Mouse (Mus musculus) CH12.LX (cell line): ENCODE measurements at regions not wholly inside any gene's neighbourhood (a gene's known extent, or its start where the extent isn't known, plus 50 kb on each side); places are given as distances from the start of the nearest gene placed in this dataset.

Source experiments
- DNase-seq: peaks from one replicate; pipeline ENCODE4 v3.0.0-alpha.2; 2013; ENCODE audit errors: extremely low read depth
- H3K27ac ChIP-seq: 2 replicates; pipeline ENCODE4 v1.5.1; 2012; ENCODE audit warnings: low read depth, mild to moderate bottlenecking, control low read depth, moderate library complexity; ENCODE audit not compliant: insufficient read depth
- H3K27me3 ChIP-seq: replicated peaks from 2 replicates; pipeline ENCODE3; 2012; ENCODE audit warnings: inconsistent platforms
- H3K36me3 ChIP-seq, 2 experiments: replicated peaks in 1 of 2; 2 replicates each; pipeline versions ENCODE3 to v1.6.1; 2012; ENCODE audit warnings: inconsistent platforms in 1 of 2, low read length in 1 of 2, mild to moderate bottlenecking in 1 of 2, mixed read lengths in 1 of 2, moderate library complexity in 1 of 2; ENCODE audit not compliant: control insufficient read depth in 1 of 2, insufficient read depth in 1 of 2
- H3K4me1 ChIP-seq, 2 experiments: 2 replicates each; pipeline ENCODE4 v1.6.1; 2012; ENCODE audit warnings: inconsistent platforms in 1 of 2, moderate library complexity in 1 of 2; ENCODE audit not compliant: insufficient read depth in 2 of 2, control insufficient read depth in 1 of 2
- H3K4me2 ChIP-seq: 2 replicates; pipeline ENCODE4 v1.6.1; 2012; ENCODE audit warnings: low read depth, mild to moderate bottlenecking, control low read depth; ENCODE audit not compliant: poor library complexity, insufficient read depth, severe bottlenecking
- H3K4me3 ChIP-seq, 3 experiments: fragments of 150-350 bp in 1 of 3; sonication (generic) in 1 of 3; replicated peaks in 1 of 3; 2 replicates each; pipeline versions ENCODE3 to v1.5.1; 2011 to 2012; ENCODE audit warnings: low read depth in 2 of 3, low read length in 2 of 3, mild to moderate bottlenecking in 2 of 3, moderate library complexity in 2 of 3, control low read depth in 1 of 3, improper control_type of control experiment in 1 of 3, inconsistent platforms in 1 of 3, mixed read lengths in 1 of 3; ENCODE audit not compliant: poor library complexity in 1 of 3
- H3K79me2 ChIP-seq: replicated peaks from 2 replicates; pipeline ENCODE4 v1.6.1; 2012; ENCODE audit warnings: mild to moderate bottlenecking, moderate library complexity; ENCODE audit not compliant: control insufficient read depth, poor library complexity, insufficient read depth, severe bottlenecking; ENCODE audit errors: extremely low read depth
- H3K9ac ChIP-seq: 2 replicates; pipeline ENCODE4 v1.6.1; 2012; ENCODE audit warnings: low read depth, mild to moderate bottlenecking, control low read depth, moderate library complexity; ENCODE audit not compliant: insufficient read depth
- H3K9me3 ChIP-seq: replicated peaks from 2 replicates; pipeline ENCODE3; 2012; ENCODE audit warnings: low read length, inconsistent platforms, mixed read lengths
- BHLHE40 ChIP-seq: IDR thresholded peaks from 2 replicates; pipeline ENCODE4 v1.6.1; 2011; ENCODE audit warnings: mild to moderate bottlenecking, low read depth, low read length, improper control_type of control experiment
- CHD2 ChIP-seq: IDR thresholded peaks from 2 replicates; pipeline ENCODE4 v1.6.1; 2011; ENCODE audit warnings: low read length, improper control_type of control experiment
- E2F4 ChIP-seq: IDR thresholded peaks from 2 replicates; pipeline ENCODE4 v1.6.1; 2011; ENCODE audit warnings: low read depth, low read length, improper control_type of control experiment; ENCODE audit not compliant: insufficient replicate concordance
- EP300 ChIP-seq: IDR thresholded peaks from 2 replicates; pipeline ENCODE4 v1.6.1; 2011; ENCODE audit warnings: low read length, improper control_type of control experiment
- HCFC1 ChIP-seq: IDR thresholded peaks from 2 replicates; pipeline ENCODE4 v1.6.1; 2012; ENCODE audit warnings: low read depth, mild to moderate bottlenecking, inconsistent platforms, low read length, improper control_type of control experiment
- IRF4 ChIP-seq: IDR thresholded peaks from 2 replicates; pipeline ENCODE4 v1.6.1; 2014; ENCODE audit warnings: low read depth, mild to moderate bottlenecking, inconsistent platforms, low read length, improper control_type of control experiment
- MEF2A ChIP-seq: IDR thresholded peaks from 2 replicates; pipeline ENCODE4 v1.6.1; 2014; ENCODE audit warnings: low read depth, mild to moderate bottlenecking, inconsistent platforms, low read length, improper control_type of control experiment, borderline replicate concordance
- MYC ChIP-seq: IDR thresholded peaks from 2 replicates; pipeline ENCODE4 v1.6.1; 2011; ENCODE audit warnings: low read depth, mild to moderate bottlenecking, improper control_type of control experiment, low read length
- POLR2A ChIP-seq: IDR thresholded peaks from 2 replicates; pipeline ENCODE4 v1.6.1; 2011; ENCODE audit warnings: low read depth, mild to moderate bottlenecking, improper control_type of control experiment, low read length
- RCOR1 ChIP-seq: conservative IDR thresholded peaks from 2 replicates; pipeline ENCODE4 v1.6.1; 2012; ENCODE audit warnings: low read depth, mild to moderate bottlenecking, inconsistent platforms, low read length, improper control_type of control experiment
- TBP ChIP-seq: conservative IDR thresholded peaks from 2 replicates; pipeline ENCODE4 v1.6.1; 2011; ENCODE audit warnings: low read depth, low read length, improper control_type of control experiment
- USF1 ChIP-seq: IDR thresholded peaks from 2 replicates; pipeline ENCODE4 v1.6.1; 2014; ENCODE audit warnings: low read depth, mild to moderate bottlenecking, inconsistent platforms, low read length, improper control_type of control experiment
- USF2 ChIP-seq: conservative IDR thresholded peaks from 2 replicates; pipeline ENCODE4 v1.6.1; 2011; ENCODE audit warnings: low read depth, low read length, improper control_type of control experiment
- ZC3H11A ChIP-seq: IDR thresholded peaks from 2 replicates; pipeline ENCODE4 v1.6.1; 2012; ENCODE audit warnings: low read depth, mild to moderate bottlenecking, inconsistent platforms, low read length, improper control_type of control experiment
- ZKSCAN1 ChIP-seq: IDR thresholded peaks from 2 replicates; pipeline ENCODE4 v1.6.1; 2012; ENCODE audit warnings: low read depth, inconsistent platforms, low read length, improper control_type of control experiment, borderline replicate concordance
- dilution Hi-C: fragments of 300-500 bp; cut with MboI; formaldehyde crosslinking; loops from 2 replicates; pipeline ENCODE4 v1.14.3; 2020; ENCODE audit warnings: low sequenced_read_pairs; ENCODE audit not compliant: extremely low pct_unique_long_range_greater_than_20kb, extremely low pct_ligation_motif_present
- in situ Hi-C: fragments of 300-500 bp; cut with MboI; formaldehyde crosslinking; loops from 3 replicates; pipeline ENCODE4 v1.14.3; 2019; ENCODE audit warnings: low sequenced_read_pairs, low pct_ligation_motif_present, low pct_unique_long_range_greater_than_20kb, mixed read lengths

DNA sequence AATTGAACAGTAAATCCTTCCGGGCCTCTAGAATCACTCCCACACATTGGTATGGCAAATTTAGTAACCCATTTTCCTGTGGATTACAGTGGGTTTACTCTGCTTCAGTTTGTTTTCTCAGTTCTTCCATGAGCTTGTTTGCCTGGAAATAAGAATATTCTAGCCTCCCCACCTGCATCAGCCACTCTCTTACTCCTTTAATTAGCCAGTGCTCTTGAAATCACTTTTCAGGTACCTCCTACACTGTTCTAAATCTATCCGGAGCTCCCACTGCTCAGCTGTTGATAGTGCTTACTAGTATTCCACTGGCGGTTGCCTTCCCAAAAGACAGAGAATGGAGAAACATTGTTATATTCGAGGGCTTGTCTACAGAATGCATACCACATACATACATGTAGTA is 167.1 kb downstream of the Htr7 start:
- Histone ChIP-seq H3K9ac (no peak overlapping the region), H3K36me3 (no peaks in the 10 kb centered on the region), H3K27me3 (no peaks in the 10 kb centered on the region), H3K9me3 (peaks cover 2% of the 10 kb centered on the region), H3K27ac (no peak overlapping the region), H3K4me3 (no peak overlapping the region), H3K4me1 (no peaks in the 10 kb centered on the region), H3K79me2 (no peaks in the 10 kb centered on the region), H3K4me2 (no peak overlapping the region)
- TF ChIP-seq E2F4: no peak
- TF ChIP-seq IRF4: no peak
- TF ChIP-seq USF2: no peak
- no peak for TF ChIP-seq POLR2A
- TF ChIP-seq TBP: no peak
- no peak for TF ChIP-seq EP300
- no peak for TF ChIP-seq MYC
- TF ChIP-seq RCOR1: no peak
- no peak for TF ChIP-seq BHLHE40
- TF ChIP-seq USF1: no peak
- TF ChIP-seq MEF2A: no peak
- no peak for TF ChIP-seq HCFC1
- TF ChIP-seq ZKSCAN1: no peak
- no peak for TF ChIP-seq ZC3H11A
- no peak for TF ChIP-seq CHD2
- in situ Hi-C loops: no loop called here
- DNase-seq: no peak
- dilution Hi-C loops: no loop called here

- H3K9ac ChIP-seq: no peak overlapping the region
- in situ Hi-C loops: no loop called here
- no peak overlapping the region for H3K4me2 ChIP-seq
- TF ChIP-seq USF1 (no peak), USF2 (no peak)
- no peak overlapping the region for H3K27ac ChIP-seq
- no peaks in the 10 kb centered on the region for H3K79me2 ChIP-seq
- H3K9me3 ChIP-seq: no peaks in the 10 kb centered on the region
- no peaks in the 10 kb centered on the region for H3K36me3 ChIP-seq
- no peak for DNase-seq
- peaks cover 6 to 13% of the 10 kb centered on the region in 2 experiments; a peak in 3 of 4 replicates for H3K4me1 ChIP-seq
- dilution Hi-C loops: no loop called here
- no peak overlapping the region for H3K4me3 ChIP-seq
- no peaks in the 10 kb centered on the region for H3K27me3 ChIP-seq
Observed at GRCm38 (mm10) chr19:35886270-35886669, 171.0 kb downstream of the Htr7 start.
